Mouse (Mus musculus): ENCODE measurements at regions not wholly inside any gene's neighbourhood (a gene's known extent, or its start where the extent isn't known, plus 50 kb on each side); places are given as distances from the start of the nearest gene placed in this dataset.

DNA sequence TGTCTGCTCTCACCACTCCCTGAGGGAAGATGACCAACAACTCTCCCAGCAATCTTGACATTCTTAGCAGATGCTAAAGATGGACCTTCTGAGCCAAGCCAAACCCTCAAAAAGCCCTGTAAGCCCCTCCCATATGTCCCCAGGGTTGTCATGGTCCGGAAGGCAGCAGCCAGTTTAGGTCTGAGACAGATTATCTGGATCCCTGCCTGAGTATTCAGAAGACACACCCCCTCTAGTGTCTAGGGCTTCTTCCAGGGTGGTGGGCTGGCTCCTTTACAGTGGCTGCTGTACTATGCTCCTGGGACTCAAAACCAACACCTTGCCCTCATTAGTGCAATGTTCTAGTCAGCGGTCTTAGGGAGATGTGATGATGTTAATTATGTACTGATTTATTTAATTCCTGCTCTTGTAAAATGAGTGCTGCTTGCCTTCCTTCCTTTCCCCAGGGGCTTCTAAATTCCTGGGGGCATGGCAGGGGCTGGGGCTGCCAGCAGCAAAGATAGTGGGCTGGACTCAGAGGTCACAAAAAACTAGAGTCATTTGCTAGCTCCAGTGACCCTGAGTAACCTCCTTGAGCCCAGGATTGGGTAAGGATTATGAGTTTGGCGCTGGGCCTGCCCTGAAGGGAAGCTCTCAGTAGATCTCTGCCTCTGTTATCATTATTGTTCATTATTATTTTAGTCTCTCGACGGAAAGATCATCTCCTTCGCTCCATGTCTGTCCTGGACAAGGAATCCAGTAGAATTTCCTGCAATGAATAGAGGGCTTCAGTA, 146.0 kb upstream of the 1600014C23Rik start:
- TF ChIP-seq BHLHE40 (IDR thresholded peaks at IDR 0.05; ENCODE audit: low read depth, low read length) (no peak), CHD2 (IDR thresholded peaks at IDR 0.05; ENCODE audit: low read length) (no peak), CTCF (conservative IDR thresholded peaks at IDR 0.05 in 1 of 2, IDR thresholded peaks at IDR 0.05 in 1 of 2; ENCODE audit: low read depth in 2 of 2, low read length in 2 of 2) (no peak), UBTF (IDR thresholded peaks at IDR 0.05; ENCODE audit: low read depth, low read length) (no peak), ELF1 (IDR thresholded peaks at IDR 0.05; ENCODE audit: low read depth, low read length) (no peak), POLR2A (IDR thresholded peaks at IDR 0.05; ENCODE audit: low read depth, low read length) (no peak), MEF2A (IDR thresholded peaks at IDR 0.05; ENCODE audit: borderline replicate concordance, low read depth, low read length) (no peak), CHD1 (IDR thresholded peaks at IDR 0.05; ENCODE audit: low read depth, low read length) (no peak), MAFK (IDR thresholded peaks at IDR 0.05; ENCODE audit: insufficient replicate concordance, low read length) (no peak), TCF12 (IDR thresholded peaks at IDR 0.05; ENCODE audit: low read depth, low read length) (no peak), SIN3A (IDR thresholded peaks at IDR 0.05; ENCODE audit: low read length) (no peak), MAX (IDR thresholded peaks at IDR 0.05; ENCODE audit: low read length) (no peak), POLR2AphosphoS2 (IDR thresholded peaks at IDR 0.05; ENCODE audit: low read depth, low read length) (no peak)

Data from CH12.LX (cell line).